Comparison of ENCODE assay signal across 8 mouse cellular contexts in genomic region chr4:33057890-33058687, GRCm38 (mm10). TPM values are rescaled to one million over a fixed set of nuclear protein-coding genes. Genes with fewer than 3 reads are reported as not detected.
DNase-seq lines count a peak whose midpoint lies in the region; ATAC-seq and TF ChIP-seq lines count a peak whose summit lies in the region.

No protein-coding gene starts in this region.

- no peak for TF ChIP-seq POLR2A in lung, adult 2 months (IDR thresholded peaks at IDR 0.05; ENCODE audit: borderline replicate concordance, extremely low read depth, low read depth, low read length)

- no peak overlapping the region for H3K9ac ChIP-seq in stomach, embryonic 16.5 days (ENCODE audit: low read length)
- H3K9ac ChIP-seq in forebrain, embryonic 15.5 days (replicated peaks), result no peak overlapping the region
- no peak overlapping the region for H3K9ac ChIP-seq in liver, embryonic 12.5 days
- H3K9ac ChIP-seq in forebrain, embryonic 14.5 days (ENCODE audit: low read length), result no peak overlapping the region

- WGBS in lung, adult 2 months, result 64% methylated on average over 11 of the region's 11 CpGs
- 59% methylated on average over 11 of the region's 11 CpGs for WGBS in stomach, embryonic 16.5 days
- 84% methylated on average over 11 of the region's 11 CpGs for WGBS in forebrain, embryonic 15.5 days
- WGBS in liver, embryonic 12.5 days (ENCODE audit: insufficient replicate concordance), result 70% methylated on average over 11 of the region's 11 CpGs
- WGBS in forebrain, embryonic 14.5 days, result 85% methylated on average over 11 of the region's 11 CpGs

- DNase-seq in lung, adult 18-20 months, result peak; percentile 32 to 51
- DNase-seq in lung, adult 2 months, result no peak
- peak; percentile 80 to 85 for DNase-seq in gastrocnemius, adult 8-10 months (ENCODE audit: low spot score in 2 of 2)
- peak; percentile 34 to 69 for DNase-seq in layer of hippocampus, adult 8-10 months (ENCODE audit: low spot score in 2 of 2)
- DNase-seq in forebrain, embryonic 14.5 days (ENCODE audit: low spot score), result no peak

- no peak overlapping the region for H3K4me3 ChIP-seq in lung, adult 2 months (replicated peaks; ENCODE audit: extremely low read depth, low read depth, low read length)
- H3K4me3 ChIP-seq in stomach, embryonic 16.5 days (replicated peaks; ENCODE audit: low read length), result no peak overlapping the region
- H3K4me3 ChIP-seq in forebrain, embryonic 15.5 days, result no peak overlapping the region
- no peak overlapping the region for H3K4me3 ChIP-seq in liver, embryonic 12.5 days
- no peak overlapping the region for H3K4me3 ChIP-seq in forebrain, embryonic 14.5 days (ENCODE audit: low read depth, low read length)

- no peaks in the 10 kb centered on the region for H3K27me3 ChIP-seq in stomach, embryonic 16.5 days (ENCODE audit: control insufficient read depth, insufficient read depth, low read length)
- H3K27me3 ChIP-seq in forebrain, embryonic 15.5 days, result no peaks in the 10 kb centered on the region
- 0 out of 2 replicates have a peak, but pooled peaks cover 4% of the 10 kb centered on the region for H3K27me3 ChIP-seq in liver, embryonic 12.5 days (replicated peaks)
- no peaks in the 10 kb centered on the region for H3K27me3 ChIP-seq in forebrain, embryonic 14.5 days (replicated peaks; ENCODE audit: control insufficient read depth, insufficient read depth, low read length)

- no peaks in the 10 kb centered on the region for H3K36me3 ChIP-seq in stomach, embryonic 16.5 days (ENCODE audit: control insufficient read depth, insufficient read depth, low read length)
- H3K36me3 ChIP-seq in forebrain, embryonic 15.5 days, result no peaks in the 10 kb centered on the region
- H3K36me3 ChIP-seq in liver, embryonic 12.5 days, result no peaks in the 10 kb centered on the region
- H3K36me3 ChIP-seq in forebrain, embryonic 14.5 days (ENCODE audit: control insufficient read depth, insufficient read depth, low read length), result no peaks in the 10 kb centered on the region

- H3K4me1 ChIP-seq in lung, adult 2 months (ENCODE audit: control insufficient read depth, insufficient read depth, low read length), result no peaks in the 10 kb centered on the region
- no peaks in the 10 kb centered on the region for H3K4me1 ChIP-seq in stomach, embryonic 16.5 days (ENCODE audit: control insufficient read depth, insufficient read depth, low read length)
- H3K4me1 ChIP-seq in forebrain, embryonic 15.5 days, result no peaks in the 10 kb centered on the region
- no peaks in the 10 kb centered on the region for H3K4me1 ChIP-seq in liver, embryonic 12.5 days
- no peaks in the 10 kb centered on the region for H3K4me1 ChIP-seq in forebrain, embryonic 14.5 days (ENCODE audit: control insufficient read depth, insufficient read depth, low read length)

- TF ChIP-seq CTCF in lung, adult 2 months (IDR thresholded peaks at IDR 0.05; ENCODE audit: insufficient read depth, low read length), result no peak

- H3K4me2 ChIP-seq in stomach, embryonic 16.5 days (ENCODE audit: low read depth, low read length), result no peak overlapping the region
- no peak overlapping the region for H3K4me2 ChIP-seq in forebrain, embryonic 15.5 days (replicated peaks)
- H3K4me2 ChIP-seq in liver, embryonic 12.5 days, result no peak overlapping the region
- H3K4me2 ChIP-seq in forebrain, embryonic 14.5 days (ENCODE audit: low read length), result no peak overlapping the region

- H3K9me3 ChIP-seq in stomach, embryonic 16.5 days (replicated peaks; ENCODE audit: control insufficient read depth, low read length), result no peaks in the 10 kb centered on the region
- no peaks in the 10 kb centered on the region for H3K9me3 ChIP-seq in forebrain, embryonic 15.5 days
- no peaks in the 10 kb centered on the region for H3K9me3 ChIP-seq in liver, embryonic 12.5 days (replicated peaks)
- H3K9me3 ChIP-seq in forebrain, embryonic 14.5 days (replicated peaks; ENCODE audit: control insufficient read depth, low read length), result no peaks in the 10 kb centered on the region

- H3K27ac ChIP-seq in stomach, embryonic 16.5 days (ENCODE audit: low read length), result peak overlapping the region; percentile 11; the same call in 1 of the 2 replicates
- H3K27ac ChIP-seq in forebrain, embryonic 15.5 days (replicated peaks), result no peak overlapping the region
- H3K27ac ChIP-seq in liver, embryonic 12.5 days, result no peak overlapping the region
- no peak overlapping the region for H3K27ac ChIP-seq in forebrain, embryonic 14.5 days (ENCODE audit: low read depth, low read length)

- ATAC-seq in stomach, embryonic 16.5 days (ENCODE audit: insufficient read depth, low FRiP score), result no peak
- ATAC-seq in forebrain, embryonic 15.5 days (replicated peaks), result no peak
- ATAC-seq in liver, embryonic 12.5 days, result no peak
- no peak for ATAC-seq in forebrain, embryonic 14.5 days

RNA-seq across cellular contexts. Expression of gene Gabrr2, which starts 4.7 kb away (rescaled TPM):
- 1.3 TPM in 2 replicates for polyA plus RNA-seq in lung, adult 2 months (2012; rRNA removed)
- total RNA-seq in gastrocnemius, adult 8-10 months (2022), result 1 to 10 TPM; 1.4 to 2.2 (median 1.9) TPM
- total RNA-seq in layer of hippocampus, adult 8-10 months (2022), result 1 to 10 TPM in 1 of 4 experiments, under 1 TPM in 3; 0.23 to 1.4 (median 0.79) TPM
- polyA plus RNA-seq in stomach, embryonic 16.5 days (2015; fragmentation: Nextera tagmentation; extraction: Ambion mirVana), result 0.22 and 0.36 TPM in 2 replicates
- 0.48 and 0.74 TPM in 2 replicates for polyA plus RNA-seq in forebrain, embryonic 15.5 days (2015; fragmentation: Nextera tagmentation; extraction: Ambion mirVana)
- not detected in 2 replicates for polyA plus RNA-seq in liver, embryonic 12.5 days (2016; fragmentation: Nextera tagmentation; extraction: Ambion mirVana)
- 0.34 and 0.47 TPM in 2 replicates for polyA plus RNA-seq in forebrain, embryonic 14.5 days (2014; fragmentation: Nextera tagmentation; extraction: Ambion mirVana)

RNA-seq across cellular contexts. Expression of gene Ube2j1, which starts 26.9 kb away (rescaled TPM):
- polyA plus RNA-seq in lung, adult 2 months (2012; rRNA removed), result 14.9 and 17.9 TPM in 2 replicates
- 10 to 100 TPM; 43.6 to 53.6 (median 49.1) TPM for total RNA-seq in gastrocnemius, adult 8-10 months (2022)
- 100 to 1,000 TPM; 102 to 112 (median 106) TPM for total RNA-seq in layer of hippocampus, adult 8-10 months (2022)
- polyA plus RNA-seq in stomach, embryonic 16.5 days (2015; fragmentation: Nextera tagmentation; extraction: Ambion mirVana), result 44.3 and 48.9 TPM in 2 replicates
- polyA plus RNA-seq in forebrain, embryonic 15.5 days (2015; fragmentation: Nextera tagmentation; extraction: Ambion mirVana), result 46.0 and 49.2 TPM in 2 replicates
- 34.2 and 36.0 TPM in 2 replicates for polyA plus RNA-seq in liver, embryonic 12.5 days (2016; fragmentation: Nextera tagmentation; extraction: Ambion mirVana)
- polyA plus RNA-seq in forebrain, embryonic 14.5 days (2014; fragmentation: Nextera tagmentation; extraction: Ambion mirVana), result 53.5 and 53.9 TPM in 2 replicates

Comparison
In these comparisons a context has a peak if more than half of its experiments do, and no peak if none do; other contexts are left out.
1. DNase-seq: peak in lung, adult 18-20 months (2 of 2), gastrocnemius, adult 8-10 months (2 of 2) and layer of hippocampus, adult 8-10 months (2 of 2); none in lung, adult 2 months (single experiment) and forebrain, embryonic 14.5 days (single experiment).